Mouse (Mus musculus) embryonic facial prominence, embryonic 13.5 days (tissue): ENCODE results near the gene Nom1. TPM values are rescaled to one million over a fixed set of nuclear protein-coding genes. Genes with fewer than 3 reads are reported as not detected.
A peak's percentile ranks its signal among the peaks of the same experiment; 100 is the strongest.

Experiments used
- ATAC-seq: fragments of 200-750 bp; cut with Nextera tagmentation; 2 replicates; pipeline ENCODE4 v1.8.0; 2017; ENCODE audit warnings: low read depth; ENCODE audit not compliant: insufficient number of reproducible peaks, insufficient read depth, low FRiP score, low TSS enrichment
- H3K27ac ChIP-seq: fragments of 300-500 bp; sonication (generic); 2 replicates; pipeline ENCODE4 v1.5.1; 2015; ENCODE audit warnings: moderate library complexity, mild to moderate bottlenecking, inconsistent platforms
- H3K27me3 ChIP-seq: fragments of 300-500 bp; sonication (generic); 2 replicates; pipeline ENCODE4 v1.6.1; 2015; ENCODE audit warnings: mild to moderate bottlenecking, inconsistent platforms
- H3K36me3 ChIP-seq: fragments of 300-500 bp; sonication (generic); 2 replicates; pipeline ENCODE4 v1.6.1; 2015; ENCODE audit warnings: mild to moderate bottlenecking, inconsistent platforms
- H3K4me1 ChIP-seq: fragments of 300-500 bp; sonication (generic); 2 replicates; pipeline ENCODE4 v1.6.1; 2015; ENCODE audit warnings: inconsistent platforms
- H3K4me2 ChIP-seq: fragments of 300-500 bp; sonication (generic); 2 replicates; pipeline ENCODE4 v1.6.1; 2015; ENCODE audit warnings: moderate library complexity, mild to moderate bottlenecking, inconsistent platforms
- H3K4me3 ChIP-seq: fragments of 300-500 bp; sonication (generic); 2 replicates; pipeline ENCODE4 v1.5.1; 2015; ENCODE audit warnings: mild to moderate bottlenecking, inconsistent platforms
- H3K9ac ChIP-seq: fragments of 300-500 bp; sonication (generic); 2 replicates; pipeline ENCODE4 v1.6.1; 2015; ENCODE audit warnings: mild to moderate bottlenecking, inconsistent platforms
- H3K9me3 ChIP-seq: fragments of 300-500 bp; sonication (generic); 2 replicates; pipeline ENCODE4 v1.6.1; 2016; ENCODE audit warnings: inconsistent platforms
- WGBS: fragments of 180-500 bp; shearing (Covaris S2); methylation state at CpG from one replicate; pipeline ENCODE4 v1.1.7; 2015; ENCODE audit warnings: mixed read lengths; 5-methylcytosine and 5-hydroxymethylcytosine counted together
- polyA plus RNA-seq: library from polyadenylated mRNA; unstranded; fragments of >200 nt; fragmentation: Nextera tagmentation; extraction: Ambion mirVana; gene quantifications from 2 replicates; pipeline ENCODE4 v1.2.1, GENCODE M21; 2015

The Nom1 gene
- polyA plus RNA-seq, 1 experiment from 2014 or later: 27.9 TPM

- Histone ChIP-seq H3K4me1 (no peaks in the 10 kb centered on the region), H3K36me3 (peaks cover 90% of the 10 kb centered on the region), H3K4me3 (no peak overlapping the region), H3K4me2 (no peak overlapping the region), H3K27ac (no peak overlapping the region), H3K9me3 (no peaks in the 10 kb centered on the region), H3K9ac (no peak overlapping the region), H3K27me3 (no peaks in the 10 kb centered on the region)
- ATAC-seq: no peak
- 100% methylated on average over 2 of the region's 2 CpGs for WGBS
These were observed 10.8 kb downstream of the Nom1 start for GRCm38 (mm10) chr5:29445275-29445674.

- H3K36me3 ChIP-seq: peaks cover 71% of the 10 kb centered on the region
- H3K27me3 ChIP-seq: no peaks in the 10 kb centered on the region
- peaks cover 4% of the 10 kb centered on the region; the same call in 1 of the 2 replicates for H3K4me1 ChIP-seq
- WGBS: 77% methylated on average over 4 of the region's 4 CpGs
- ATAC-seq: no peak
- H3K4me3 ChIP-seq: no peak overlapping the region
- no peak overlapping the region for H3K9ac ChIP-seq
- no peaks in the 10 kb centered on the region for H3K9me3 ChIP-seq
- no peak overlapping the region for H3K4me2 ChIP-seq
- no peak overlapping the region for H3K27ac ChIP-seq
These were observed 17.9 kb downstream of the Nom1 start for GRCm38 (mm10) chr5:29452352-29452751.

- 42% methylated on average over 5 of the region's 5 CpGs for WGBS
- Histone ChIP-seq H3K4me1 (peaks cover 5% of the 10 kb centered on the region; the same call in 1 of the 2 replicates), H3K4me3 (no peak overlapping the region), H3K9ac (no peak overlapping the region), H3K4me2 (no peak overlapping the region), H3K9me3 (no peaks in the 10 kb centered on the region), H3K27me3 (no peaks in the 10 kb centered on the region), H3K36me3 (peaks cover 45% of the 10 kb centered on the region), H3K27ac (no peak overlapping the region)
- ATAC-seq: no peak
These were observed 22.6 kb downstream of the Nom1 start for GRCm38 (mm10) chr5:29456895-29457656.

GRCm38 (mm10) chr5:29462943-29463686 lies 28.7 kb downstream of the Nom1 start:
- Histone ChIP-seq H3K9me3 (no peaks in the 10 kb centered on the region), H3K4me1 (peaks cover 6% of the 10 kb centered on the region; the same call in 1 of the 2 replicates), H3K27me3 (peaks cover 30% of the 10 kb centered on the region), H3K36me3 (peaks cover 9% of the 10 kb centered on the region), H3K9ac (no peak overlapping the region), H3K4me2 (no peak overlapping the region), H3K27ac (no peak overlapping the region), H3K4me3 (no peak overlapping the region)
- 72% methylated on average over 9 of the region's 9 CpGs for WGBS
- no peak for ATAC-seq

- Histone ChIP-seq H3K9ac (no peak overlapping the region), H3K27me3 (peaks cover 76% of the 10 kb centered on the region), H3K9me3 (no peaks in the 10 kb centered on the region), H3K4me1 (peaks cover 9% of the 10 kb centered on the region; the same call in 1 of the 2 replicates), H3K4me2 (peak overlapping the region; percentile 58), H3K36me3 (no peaks in the 10 kb centered on the region), H3K4me3 (peak overlapping the region; percentile 38), H3K27ac (no peak overlapping the region)
- 2% methylated on average over 67 of the region's 67 CpGs for WGBS
- ATAC-seq: no peak
These were observed 33.3 kb downstream of the Nom1 start for GRCm38 (mm10) chr5:29467489-29468350.

- peaks cover 9% of the 10 kb centered on the region; the same call in 1 of the 2 replicates for H3K4me1 ChIP-seq
- peaks cover 84% of the 10 kb centered on the region for H3K27me3 ChIP-seq
- H3K9me3 ChIP-seq: no peaks in the 10 kb centered on the region
- peak overlapping the region; percentile 58 for H3K4me2 ChIP-seq
- H3K36me3 ChIP-seq: no peaks in the 10 kb centered on the region
- 1% methylated on average over 17 of the region's 17 CpGs for WGBS
- ATAC-seq: no peak
- H3K4me3 ChIP-seq: peak overlapping the region; percentile 38
- no peak overlapping the region for H3K9ac ChIP-seq
- no peak overlapping the region for H3K27ac ChIP-seq
These were observed 34.0 kb downstream of the Nom1 start for GRCm38 (mm10) chr5:29468351-29469065.

- no peaks in the 10 kb centered on the region for H3K36me3 ChIP-seq
- peaks cover 94% of the 10 kb centered on the region for H3K27me3 ChIP-seq
- H3K4me1 ChIP-seq: peaks cover 9% of the 10 kb centered on the region; the same call in 1 of the 2 replicates
- H3K9me3 ChIP-seq: no peaks in the 10 kb centered on the region
- no peak overlapping the region for H3K4me2 ChIP-seq
- no peak for ATAC-seq
- no peak overlapping the region for H3K4me3 ChIP-seq
- no peak overlapping the region for H3K27ac ChIP-seq
- WGBS: 4% methylated on average over 4 of the region's 4 CpGs
- H3K9ac ChIP-seq: no peak overlapping the region
These were observed 35.0 kb downstream of the Nom1 start for GRCm38 (mm10) chr5:29469501-29469900.

- H3K9ac ChIP-seq: no peak overlapping the region
- no peaks in the 10 kb centered on the region for H3K36me3 ChIP-seq
- H3K4me2 ChIP-seq: no peak overlapping the region
- H3K4me3 ChIP-seq: no peak overlapping the region
- peaks cover 9% of the 10 kb centered on the region; the same call in 1 of the 2 replicates for H3K4me1 ChIP-seq
- 8% methylated on average over 5 of the region's 5 CpGs for WGBS
- H3K27ac ChIP-seq: no peak overlapping the region
- ATAC-seq: no peak
- H3K27me3 ChIP-seq: peaks cover 100% of the 10 kb centered on the region
- no peaks in the 10 kb centered on the region for H3K9me3 ChIP-seq
These were observed 35.8 kb downstream of the Nom1 start for GRCm38 (mm10) chr5:29470271-29470670.

GRCm38 (mm10) chr5:29470851-29471394 lies 36.5 kb downstream of the Nom1 start:
- no peak overlapping the region for H3K4me3 ChIP-seq
- no peak for ATAC-seq
- no peak overlapping the region for H3K4me2 ChIP-seq
- peaks cover 100% of the 10 kb centered on the region for H3K27me3 ChIP-seq
- WGBS: 3% methylated on average over 20 of the region's 20 CpGs
- peaks cover 9% of the 10 kb centered on the region; the same call in 1 of the 2 replicates for H3K4me1 ChIP-seq
- no peaks in the 10 kb centered on the region for H3K9me3 ChIP-seq
- no peak overlapping the region for H3K27ac ChIP-seq
- no peak overlapping the region for H3K9ac ChIP-seq
- no peaks in the 10 kb centered on the region for H3K36me3 ChIP-seq

- ATAC-seq: no peak
- H3K27ac ChIP-seq: no peak overlapping the region
- WGBS: under 1% methylated on average over 11 of the region's 11 CpGs
- H3K27me3 ChIP-seq: peaks cover 100% of the 10 kb centered on the region
- H3K4me1 ChIP-seq: peaks cover 9% of the 10 kb centered on the region; the same call in 1 of the 2 replicates
- no peaks in the 10 kb centered on the region for H3K36me3 ChIP-seq
- no peak overlapping the region for H3K9ac ChIP-seq
- H3K4me3 ChIP-seq: no peak overlapping the region
- no peaks in the 10 kb centered on the region for H3K9me3 ChIP-seq
- no peak overlapping the region for H3K4me2 ChIP-seq
These were observed 36.9 kb downstream of the Nom1 start for GRCm38 (mm10) chr5:29471396-29471795.
